Mouse (Mus musculus) kidney, postnatal 0 days (tissue): Measurements from ENCODE around the gene Meltf. TPM values are rescaled to one million over a fixed set of nuclear protein-coding genes. Genes with fewer than 3 reads are reported as not detected.
A peak's percentile ranks its signal among the peaks of the same experiment; 100 is the strongest.
"Not testable (repeated sequence)": the region's sequence is repeated elsewhere in the genome, so short reads cannot be mapped to it uniquely, and the experiment has no call there.

Experiments used
- ATAC-seq: fragments of 200-750 bp; cut with Nextera tagmentation; replicated peaks from 2 replicates; pipeline ENCODE4 v1.8.0; 2017; ENCODE audit warnings: low read depth, moderate number of reproducible peaks, moderate TSS enrichment, moderate library complexity; ENCODE audit not compliant: low FRiP score
- DNase-seq: peaks from one replicate; pipeline ENCODE4 v3.0.0-alpha.2; 2016; ENCODE audit warnings: low spot score
- H3K27ac ChIP-seq: fragments of 300-500 bp; sonication (generic); 2 replicates; pipeline ENCODE4 v1.5.1; 2014; ENCODE audit warnings: mild to moderate bottlenecking
- H3K27me3 ChIP-seq: fragments of 300-500 bp; sonication (generic); 2 replicates; pipeline ENCODE4 v1.6.1; 2014; ENCODE audit warnings: low read length, mixed read lengths; ENCODE audit not compliant: insufficient read depth
- H3K36me3 ChIP-seq: fragments of 300-500 bp; sonication (generic); 2 replicates; pipeline ENCODE4 v1.6.1; 2014; ENCODE audit warnings: low read length, mixed read lengths; ENCODE audit not compliant: insufficient read depth
- H3K4me1 ChIP-seq: fragments of 300-500 bp; sonication (generic); replicated peaks from 2 replicates; pipeline ENCODE4 v1.6.1; 2014; ENCODE audit warnings: antibody characterized with exemption, low read length, mixed read lengths; ENCODE audit not compliant: insufficient read depth
- H3K4me2 ChIP-seq: fragments of 300-500 bp; sonication (generic); 2 replicates; pipeline ENCODE4 v1.6.1; 2014; ENCODE audit warnings: mild to moderate bottlenecking, low read length, moderate library complexity, mixed read lengths
- H3K4me3 ChIP-seq: fragments of 300-500 bp; sonication (generic); replicated peaks from 2 replicates; pipeline ENCODE4 v1.5.1; 2014; ENCODE audit warnings: low read depth, low read length
- H3K9ac ChIP-seq: fragments of 300-500 bp; sonication (generic); 2 replicates; pipeline ENCODE4 v1.6.1; 2014; ENCODE audit warnings: low read depth, low read length
- H3K9me3 ChIP-seq: fragments of 300-500 bp; sonication (generic); replicated peaks from 2 replicates; pipeline ENCODE4 v1.6.1; 2016; ENCODE audit warnings: low read length, inconsistent platforms, mixed read lengths
- CTCF ChIP-seq: IDR thresholded peaks from 2 replicates; pipeline ENCODE4 v1.5.1; 2016; ENCODE audit warnings: antibody characterized with exemption, low read depth, mild to moderate bottlenecking, moderate library complexity
- WGBS: fragments of 180-500 bp; shearing (Covaris S2); extraction: QIAGEN DNeasy Blood & Tissue Kit; methylation state at CpG from one replicate; pipeline ENCODE4 v1.1.7; 2014; 5-methylcytosine and 5-hydroxymethylcytosine counted together
- polyA plus RNA-seq: library from polyadenylated mRNA; unstranded; fragments of >200 nt; fragmentation: Nextera tagmentation; extraction: Ambion mirVana; gene quantifications from 2 replicates; pipeline ENCODE4 v1.2.1, GENCODE M21; 2015

The Meltf gene
- polyA plus RNA-seq, 1 experiment from 2014 or later: 1.0 TPM

GRCm38 (mm10) chr16:31945372-31945771 lies 66.8 kb downstream of the Meltf start:
- H3K27me3 ChIP-seq: no peaks in the 10 kb centered on the region
- no peaks in the 10 kb centered on the region for H3K9me3 ChIP-seq
- H3K27ac ChIP-seq: no peak overlapping the region
- WGBS: 87% methylated on average over 6 of the region's 6 CpGs
- ATAC-seq (no peak), DNase-seq (no peak)
- peaks cover 11% of the 10 kb centered on the region for H3K4me1 ChIP-seq
- no peak overlapping the region for H3K4me2 ChIP-seq
- TF ChIP-seq CTCF: no peak
- H3K4me3 ChIP-seq: no peak overlapping the region
- 0 out of 2 replicates have a peak, but pooled peaks cover 4% of the 10 kb centered on the region for H3K36me3 ChIP-seq
- H3K9ac ChIP-seq: no peak overlapping the region

- H3K9ac ChIP-seq, H3K36me3 ChIP-seq, H3K4me3 ChIP-seq, H3K27me3 ChIP-seq, DNase-seq, H3K4me2 ChIP-seq, ATAC-seq, H3K9me3 ChIP-seq, H3K27ac ChIP-seq: not testable (repeated sequence)
- H3K4me1 ChIP-seq: peaks cover 11% of the 10 kb centered on the region
- WGBS: 90% methylated on average over 6 of the region's 6 CpGs
Measured at GRCm38 (mm10) chr16:31945986-31946385, 67.4 kb downstream of the Meltf start.

- 0 out of 2 replicates have a peak, but pooled peaks cover 6% of the 10 kb centered on the region for H3K36me3 ChIP-seq
- no peaks in the 10 kb centered on the region for H3K27me3 ChIP-seq
- ATAC-seq (no peak), DNase-seq (no peak)
- H3K27ac ChIP-seq: peak overlapping the region; percentile 89; the same call in 1 of the 2 replicates
- H3K4me1 ChIP-seq: peaks cover 11% of the 10 kb centered on the region
- no peaks in the 10 kb centered on the region for H3K9me3 ChIP-seq
- peak overlapping the region; percentile 84 for H3K4me3 ChIP-seq
- H3K9ac ChIP-seq: peak overlapping the region; percentile 84
- H3K4me2 ChIP-seq: peak overlapping the region; percentile 87
- TF ChIP-seq CTCF: no peak
- WGBS: 25% methylated on average over 8 of the region's 8 CpGs
Measured at GRCm38 (mm10) chr16:31947333-31947732, 68.7 kb downstream of the Meltf start.

- peak overlapping the region; percentile 84 for H3K4me3 ChIP-seq
- no peaks in the 10 kb centered on the region for H3K9me3 ChIP-seq
- H3K4me2 ChIP-seq: peak overlapping the region; percentile 87
- peak; percentile 67; the same call in 1 of the 2 replicates for ATAC-seq
- H3K4me1 ChIP-seq: peaks cover 11% of the 10 kb centered on the region
- no peak for DNase-seq
- peak overlapping the region; percentile 89 for H3K27ac ChIP-seq
- 0 out of 2 replicates have a peak, but pooled peaks cover 6% of the 10 kb centered on the region for H3K36me3 ChIP-seq
- no peak for TF ChIP-seq CTCF
- peak overlapping the region; percentile 84 for H3K9ac ChIP-seq
- no peaks in the 10 kb centered on the region for H3K27me3 ChIP-seq
- under 1% methylated on average over 38 of the region's 38 CpGs for WGBS
Measured at GRCm38 (mm10) chr16:31947901-31948316, 69.3 kb downstream of the Meltf start.

GRCm38 (mm10) chr16:31948345-31948774 lies 69.8 kb downstream of the Meltf start, which contains the start of the genes 0610012G03Rik and Ncbp2:
Gene 0610012G03Rik, minus strand, starts transcription at chr16:31948494.
Gene Ncbp2, plus strand, starts transcription at chr16:31948513.
- under 1% methylated on average over 55 of the region's 55 CpGs for WGBS
- Histone ChIP-seq H3K27ac (peak within 1 kb of the TSS; percentile 89), H3K4me1 (peaks cover 11% of the 10 kb centered on the region), H3K27me3 (no peaks in the 10 kb centered on the region), H3K4me2 (peak within 1 kb of the TSS; percentile 87), H3K4me3 (peak within 1 kb of the TSS; percentile 84), H3K9ac (peak within 1 kb of the TSS; percentile 84), H3K36me3 (0 out of 2 replicates have a peak, but pooled peaks cover 6% of the 10 kb centered on the region), H3K9me3 (no peaks in the 10 kb centered on the region)
- TF ChIP-seq CTCF: no peak
- ATAC-seq (peak; percentile 90), DNase-seq (peak; percentile 97)

Other genes starting within 250 kb of the Meltf start
- 19.3 and 20.0 TPM in 2 replicates for gene Dlg1, start 215.4 kb upstream of the Meltf start, polyA plus RNA-seq
- 1.8 and 2.2 TPM in 2 replicates for gene Pigz, start 55.0 kb downstream of the Meltf start, polyA plus RNA-seq
- gene 0610012G03Rik, start 69.7 kb downstream of the Meltf start, polyA plus RNA-seq: 137 and 140 TPM in 2 replicates
- gene Ncbp2, start 69.7 kb downstream of the Meltf start, polyA plus RNA-seq: 79.1 and 82.4 TPM in 2 replicates
- 7.0 and 8.1 TPM in 2 replicates for gene Senp5, start 124.5 kb downstream of the Meltf start, polyA plus RNA-seq
- 31.2 and 33.6 TPM in 2 replicates for gene Pak2, start 200.5 kb downstream of the Meltf start, polyA plus RNA-seq
- gene Pigx, start 220.9 kb downstream of the Meltf start, polyA plus RNA-seq: 129 and 140 TPM in 2 replicates
- gene Cep19, start 221.0 kb downstream of the Meltf start, polyA plus RNA-seq: 45.2 and 45.6 TPM in 2 replicates